Mouse (Mus musculus): Measurements from ENCODE around the gene Fbxw18.
"Not testable (repeated sequence)": the region's sequence is repeated elsewhere in the genome, so short reads cannot be mapped to it uniquely, and the experiment has no call there.

Fbxw18 gene

GRCm38 (mm10) chr9:109702600-109702999 is at the start of gene Fbxw18:
Fbxw18 (minus strand) TSS chr9:109702700.
- not testable (repeated sequence) for DNase-seq (ENCODE audit: low spot score)

GRCm38 (mm10) chr9:109745989-109746388 is 43.5 kb upstream of the Fbxw18 start, which contains the start of gene Fbxw26:
Fbxw26 (minus strand) TSS chr9:109746089.
- DNase-seq (ENCODE audit: low spot score): not testable (repeated sequence)

GRCm38 (mm10) chr9:109685299-109685698 is 17.2 kb downstream of the Fbxw18 start:
- no peak for DNase-seq (ENCODE audit: low spot score)

GRCm38 (mm10) chr9:109664552-109664951 is 37.9 kb downstream of the Fbxw18 start, which contains the start of gene Fbxw25:
Fbxw25 (minus strand) TSS chr9:109664652.
- not testable (repeated sequence) for DNase-seq (ENCODE audit: low spot score)

All from left cerebral cortex, adult 11 months (tissue).